Mouse (Mus musculus): ENCODE results near the gene T2. TPM values are rescaled to one million over a fixed set of nuclear protein-coding genes. Genes with fewer than 3 reads are reported as not detected.

The T2 gene
- polyA plus RNA-seq, 2 experiments: 0.32 to 2.3 TPM

DNA sequence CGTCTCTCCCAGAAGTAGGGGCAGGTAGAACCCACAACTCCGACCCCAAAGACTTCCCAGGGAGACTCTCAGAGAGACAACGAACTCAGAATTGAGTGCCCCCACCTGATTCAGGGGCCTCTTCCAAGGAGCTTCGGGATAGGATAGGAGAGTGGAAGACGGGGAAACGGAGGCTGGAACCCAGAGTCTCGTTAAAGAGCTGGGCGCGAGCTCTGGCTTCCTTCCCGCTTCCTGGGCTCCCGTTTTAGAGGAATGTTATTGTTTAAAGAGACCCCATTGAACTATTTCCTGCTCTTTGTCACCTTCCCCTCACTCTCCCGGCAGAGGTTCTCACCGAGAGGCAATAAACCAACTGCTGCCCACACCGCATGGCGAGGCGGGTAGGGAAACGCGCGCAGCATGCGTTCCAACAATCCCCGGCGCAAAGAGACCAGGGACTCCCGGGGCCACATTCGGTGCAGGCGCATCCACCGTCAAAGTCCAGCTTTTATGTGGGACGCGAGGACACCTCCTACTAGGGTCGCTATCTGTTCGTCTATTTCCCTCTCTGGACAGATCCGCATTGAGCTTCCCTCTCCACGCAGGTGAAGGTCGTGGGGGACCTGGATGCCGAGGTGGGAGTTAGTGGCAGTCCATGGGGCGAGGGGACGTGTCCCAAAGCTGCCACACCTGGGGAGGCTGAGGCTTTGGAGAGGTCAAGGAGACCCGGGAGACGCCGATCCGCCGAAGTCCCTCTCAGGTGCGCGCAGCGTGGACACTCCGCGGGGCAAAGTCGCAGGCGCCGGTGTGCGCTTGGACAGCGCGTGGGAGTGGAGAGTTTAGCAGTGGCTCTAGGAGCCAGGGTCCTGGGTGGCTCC lies 77.6 kb downstream of the T2 start:
- Histone ChIP-seq H3K4me3 (replicated peaks; ENCODE audit: low read length) (peak overlapping the region; percentile 27), H3K9ac (ENCODE audit: low read depth, low read length, severe bottlenecking) (no peak overlapping the region), H3K36me3 (ENCODE audit: control insufficient read depth, insufficient read depth, low read length) (no peaks in the 10 kb centered on the region), H3K27ac (replicated peaks; ENCODE audit: low read depth, low read length) (no peak overlapping the region), H3K4me2 (replicated peaks; ENCODE audit: low read depth, low read length, severe bottlenecking) (peak overlapping the region; percentile 49), H3K27me3 (ENCODE audit: control insufficient read depth, insufficient read depth, low read length) (peaks cover 98% of the 10 kb centered on the region), H3K9me3 (ENCODE audit: control insufficient read depth, low read length) (no peaks in the 10 kb centered on the region), H3K4me1 (ENCODE audit: control insufficient read depth, insufficient read depth, low read length) (peaks cover 19% of the 10 kb centered on the region)
- no peak for TF ChIP-seq POLR2A (IDR thresholded peaks at IDR 0.05; ENCODE audit: borderline replicate concordance, extremely low read depth, insufficient read depth, insufficient read length)
- WGBS: under 1% methylated on average over 52 of the region's 52 CpGs
- ATAC-seq (ENCODE audit: low FRiP score, low read depth) (no peak), DNase-seq (ENCODE audit: low spot score) (no peak)

DNA sequence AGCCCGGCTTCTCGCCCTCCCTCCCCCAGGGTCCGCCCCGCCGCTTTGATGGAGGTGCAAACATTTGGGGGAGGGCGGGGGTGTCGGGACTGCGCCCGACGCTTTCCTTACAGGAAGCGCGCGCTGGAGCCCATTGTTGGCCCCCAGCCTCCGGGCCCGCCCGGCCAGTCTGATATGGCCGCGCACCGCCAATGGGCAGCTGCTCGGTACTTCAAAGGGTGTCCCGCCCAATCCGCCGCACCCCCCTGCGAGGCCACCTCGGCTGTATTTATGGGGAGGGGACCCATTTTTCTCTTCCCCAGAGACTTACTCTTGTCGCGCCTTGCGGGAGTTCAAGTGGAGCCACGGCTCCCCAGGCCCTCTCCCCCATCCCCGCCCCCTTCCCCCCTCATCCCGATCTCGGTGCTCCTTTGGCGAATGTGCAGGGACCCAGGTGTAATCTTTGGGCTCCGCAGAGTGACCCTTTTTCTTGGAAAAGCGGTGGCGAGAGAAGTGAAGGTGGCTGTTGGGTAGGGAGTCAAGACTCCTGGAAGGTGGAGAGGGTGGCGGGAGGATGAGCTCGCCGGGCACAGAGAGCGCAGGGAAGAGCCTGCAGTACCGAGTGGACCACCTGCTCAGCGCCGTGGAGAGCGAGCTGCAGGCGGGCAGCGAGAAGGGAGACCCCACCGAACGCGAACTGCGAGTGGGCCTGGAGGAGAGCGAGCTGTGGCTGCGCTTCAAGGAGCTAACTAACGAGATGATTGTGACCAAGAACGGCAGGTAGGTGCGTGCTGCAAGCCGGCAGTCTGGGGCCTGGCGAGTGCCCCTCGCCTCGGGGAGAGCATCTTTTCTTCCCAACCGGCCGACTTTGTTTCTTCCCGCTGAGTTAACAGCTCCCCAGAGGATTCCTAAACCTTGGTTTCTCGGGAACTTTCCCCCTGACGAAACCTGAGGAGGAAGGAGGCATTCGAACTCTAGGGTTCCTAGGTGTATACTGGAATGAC lies 78.5 kb downstream of the T2 start, which contains the start of gene T:
TSS of gene T (plus strand) at position 446 of the 983 bp plus-strand sequence.
- Histone ChIP-seq H3K4me3 (replicated peaks; ENCODE audit: low read length) (peak within 1 kb of the TSS; percentile 27), H3K9ac (ENCODE audit: low read depth, low read length, severe bottlenecking) (no peak within 1 kb of the TSS), H3K4me1 (ENCODE audit: control insufficient read depth, insufficient read depth, low read length) (peaks cover 19% of the 10 kb centered on the region), H3K27ac (replicated peaks; ENCODE audit: low read depth, low read length) (no peak within 1 kb of the TSS), H3K9me3 (ENCODE audit: control insufficient read depth, low read length) (no peaks in the 10 kb centered on the region), H3K27me3 (ENCODE audit: control insufficient read depth, insufficient read depth, low read length) (peaks cover 95% of the 10 kb centered on the region), H3K4me2 (replicated peaks; ENCODE audit: low read depth, low read length, severe bottlenecking) (peak within 1 kb of the TSS; percentile 49), H3K36me3 (ENCODE audit: control insufficient read depth, insufficient read depth, low read length) (no peaks in the 10 kb centered on the region)
- no peak for ATAC-seq (ENCODE audit: low FRiP score, low read depth)
- no peak for TF ChIP-seq POLR2A (IDR thresholded peaks at IDR 0.05; ENCODE audit: borderline replicate concordance, extremely low read depth, insufficient read depth, insufficient read length)
- WGBS: 1% methylated on average over 50 of the region's 65 CpGs
- no peak for DNase-seq (ENCODE audit: low spot score)

DNA sequence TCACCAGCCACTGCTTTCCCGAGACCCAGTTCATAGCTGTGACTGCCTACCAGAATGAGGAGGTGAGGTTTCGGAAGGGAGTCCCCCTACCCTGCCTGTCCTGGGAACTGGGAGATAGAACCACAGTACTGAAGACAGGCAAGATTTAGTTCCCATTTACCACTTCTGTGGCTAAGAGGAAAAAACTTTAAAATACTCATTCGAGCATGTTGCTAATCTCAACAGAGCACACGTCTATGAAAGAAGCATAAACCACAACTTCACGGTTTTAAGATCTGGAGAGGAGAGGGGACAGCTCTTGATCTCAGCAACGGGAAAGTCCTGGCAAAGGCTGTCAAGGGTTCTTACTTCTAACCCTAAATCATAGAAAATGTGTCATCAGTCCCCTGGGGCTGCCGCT lies 80.4 kb downstream of the T2 start:
- ATAC-seq (ENCODE audit: low FRiP score, low read depth) (no peak), DNase-seq (ENCODE audit: low spot score) (no peak)
- H3K27me3 ChIP-seq (ENCODE audit: control insufficient read depth, insufficient read depth, low read length): peaks cover 76% of the 10 kb centered on the region
- H3K4me1 ChIP-seq (ENCODE audit: control insufficient read depth, insufficient read depth, low read length): peaks cover 16% of the 10 kb centered on the region
- H3K9ac ChIP-seq (ENCODE audit: low read depth, low read length, severe bottlenecking): no peak overlapping the region
- no peak overlapping the region for H3K27ac ChIP-seq (replicated peaks; ENCODE audit: low read depth, low read length)
- H3K9me3 ChIP-seq (ENCODE audit: control insufficient read depth, low read length): no peaks in the 10 kb centered on the region
- H3K4me3 ChIP-seq (replicated peaks; ENCODE audit: low read length): no peak overlapping the region
- no peak for TF ChIP-seq POLR2A (IDR thresholded peaks at IDR 0.05; ENCODE audit: borderline replicate concordance, extremely low read depth, insufficient read depth, insufficient read length)
- no peaks in the 10 kb centered on the region for H3K36me3 ChIP-seq (ENCODE audit: control insufficient read depth, insufficient read depth, low read length)
- no peak overlapping the region for H3K4me2 ChIP-seq (replicated peaks; ENCODE audit: low read depth, low read length, severe bottlenecking)
- 38% methylated on average over 7 of the region's 7 CpGs for WGBS

DNA sequence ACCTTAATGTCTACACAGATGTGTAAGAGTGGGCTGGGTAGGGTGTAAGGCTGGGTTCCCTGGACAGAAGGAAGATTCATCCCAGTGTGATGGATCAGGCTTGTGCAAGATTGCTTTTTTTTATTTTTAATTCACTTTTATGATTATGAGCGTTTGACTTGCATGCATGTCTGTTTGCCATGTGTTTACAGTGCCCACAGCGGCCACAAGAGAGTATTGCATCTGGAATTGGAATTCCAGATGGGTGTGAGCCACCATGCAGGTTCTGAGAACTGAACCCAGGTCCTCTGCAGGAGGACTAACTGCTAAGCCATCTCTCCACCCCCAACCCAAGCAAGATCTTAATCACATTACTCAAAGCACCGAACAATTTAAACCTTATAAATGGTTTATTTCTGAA lies 88.3 kb downstream of the T2 start:
- no peak for DNase-seq (ENCODE audit: low spot score)
- WGBS: 52% methylated on average over 3 of the region's 3 CpGs
- no peaks in the 10 kb centered on the region for H3K4me1 ChIP-seq (ENCODE audit: control insufficient read depth, insufficient read depth, low read length)

DNA sequence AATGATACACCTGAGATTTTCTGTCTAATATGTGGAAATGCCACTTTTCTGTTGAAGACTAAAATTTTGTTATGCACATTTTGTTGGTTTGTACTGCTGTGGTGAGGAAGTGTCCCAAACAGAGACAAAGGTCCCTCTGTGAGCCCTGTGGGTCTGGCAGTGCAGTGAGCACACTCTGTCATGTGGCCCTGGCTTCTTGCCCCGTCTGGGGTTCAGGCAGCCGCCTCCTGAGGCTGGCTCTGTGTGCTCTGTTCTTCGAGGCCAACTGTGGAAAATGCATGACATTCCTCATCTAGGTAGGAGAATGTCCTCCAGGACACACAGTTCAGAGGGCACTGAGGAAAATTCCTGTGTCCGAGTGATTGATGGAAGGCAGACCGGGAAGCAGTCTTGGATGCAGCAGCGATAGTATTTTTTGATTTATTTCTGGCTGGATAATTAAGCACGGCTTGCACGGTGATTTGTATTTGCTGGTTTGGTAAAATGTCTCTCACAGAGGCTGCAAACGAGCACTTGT lies 91.9 kb downstream of the T2 start:
- H3K9ac ChIP-seq (ENCODE audit: low read depth, low read length, severe bottlenecking): no peak overlapping the region
- no peaks in the 10 kb centered on the region for H3K36me3 ChIP-seq (ENCODE audit: control insufficient read depth, insufficient read depth, low read length)
- no peak overlapping the region for H3K4me2 ChIP-seq (replicated peaks; ENCODE audit: low read depth, low read length, severe bottlenecking)
- DNase-seq (ENCODE audit: low spot score): no peak
- H3K27ac ChIP-seq (replicated peaks; ENCODE audit: low read depth, low read length): no peak overlapping the region
- WGBS: 21% methylated on average over 9 of the region's 9 CpGs
- no peaks in the 10 kb centered on the region for H3K27me3 ChIP-seq (ENCODE audit: control insufficient read depth, insufficient read depth, low read length)
- no peak for ATAC-seq (ENCODE audit: low FRiP score, low read depth)
- H3K9me3 ChIP-seq (ENCODE audit: control insufficient read depth, low read length): no peaks in the 10 kb centered on the region; the same call in 1 of the 2 replicates
- no peaks in the 10 kb centered on the region for H3K4me1 ChIP-seq (ENCODE audit: control insufficient read depth, insufficient read depth, low read length)
- no peak for TF ChIP-seq POLR2A (IDR thresholded peaks at IDR 0.05; ENCODE audit: borderline replicate concordance, extremely low read depth, insufficient read depth, insufficient read length)
- no peak overlapping the region for H3K4me3 ChIP-seq (replicated peaks; ENCODE audit: low read length)

More for the DNA sequence above, 88.3 kb downstream of the T2 start:
- Histone ChIP-seq H3K4me2 (replicated peaks; ENCODE audit: low read depth, low read length, severe bottlenecking) (no peak overlapping the region), H3K27me3 (ENCODE audit: control insufficient read depth, insufficient read depth, low read length) (no peaks in the 10 kb centered on the region), H3K9ac (ENCODE audit: low read depth, low read length, severe bottlenecking) (no peak overlapping the region), H3K9me3 (ENCODE audit: control insufficient read depth, low read length) (no peaks in the 10 kb centered on the region; the same call in 1 of the 2 replicates), H3K4me3 (replicated peaks; ENCODE audit: low read length) (no peak overlapping the region), H3K27ac (replicated peaks; ENCODE audit: low read depth, low read length) (no peak overlapping the region), H3K36me3 (ENCODE audit: control insufficient read depth, insufficient read depth, low read length) (no peaks in the 10 kb centered on the region)
- TF ChIP-seq POLR2A (IDR thresholded peaks at IDR 0.05; ENCODE audit: borderline replicate concordance, extremely low read depth, insufficient read depth, insufficient read length): no peak
- no peak for ATAC-seq (ENCODE audit: low FRiP score, low read depth)
